Mouse (Mus musculus) cerebellum, adult 18-20 months (tissue): Measurements from ENCODE around the gene Fxyd6.

Experiments
- DNase-seq, 2 experiments: peaks; one replicate each; pipeline ENCODE4 v3.0.0; 2021

Fxyd6 gene

GRCm38 (mm10) chr9:45370117-45370561, at the start of gene Fxyd6:
Gene Fxyd6, plus strand, starts transcription at chr9:45370185.
- DNase-seq: peak; percentile 68

- no peak for DNase-seq
Measured at GRCm38 (mm10) chr9:45321465-45321864, 48.5 kb upstream of the Fxyd6 start.

- no peak for DNase-seq
Measured at GRCm38 (mm10) chr9:45321946-45322430, 48.0 kb upstream of the Fxyd6 start.

- DNase-seq: no peak
Measured at GRCm38 (mm10) chr9:45326390-45326789, 43.6 kb upstream of the Fxyd6 start.

- no peak for DNase-seq
Measured at GRCm38 (mm10) chr9:45328263-45328662, 41.7 kb upstream of the Fxyd6 start.

- no peak for DNase-seq
Measured at GRCm38 (mm10) chr9:45329577-45329976, 40.4 kb upstream of the Fxyd6 start.

- DNase-seq: no peak
Measured at GRCm38 (mm10) chr9:45337406-45337805, 32.6 kb upstream of the Fxyd6 start.

DNA sequence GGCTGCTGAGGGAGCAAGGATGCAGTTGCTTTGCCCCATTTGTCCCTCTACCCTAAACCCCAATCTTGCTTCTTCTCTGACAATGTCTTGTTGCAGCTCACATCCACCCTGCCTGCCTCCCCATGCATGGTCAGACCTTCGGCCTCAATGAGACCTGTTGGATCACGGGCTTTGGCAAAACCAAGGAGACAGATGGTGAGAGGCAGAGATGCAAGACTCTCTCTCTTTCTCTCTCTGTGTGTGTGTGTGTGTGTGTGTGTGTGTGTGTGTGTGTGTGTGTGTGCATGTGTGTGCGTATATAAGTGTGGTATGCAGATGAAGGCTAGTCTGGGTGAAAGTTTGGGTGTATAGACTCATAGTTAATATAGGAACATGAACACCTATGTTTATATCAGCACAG, 26.9 kb upstream of the Fxyd6 start:
- DNase-seq: no peak

GRCm38 (mm10) chr9:45345516-45345915, 24.5 kb upstream of the Fxyd6 start:
- DNase-seq: peak; percentile 58 to 67

- DNase-seq: no peak
Measured at GRCm38 (mm10) chr9:45346276-45346675, 23.7 kb upstream of the Fxyd6 start.

- DNase-seq: no peak
Measured at GRCm38 (mm10) chr9:45348560-45348959, 21.4 kb upstream of the Fxyd6 start.

GRCm38 (mm10) chr9:45349181-45349580, 20.8 kb upstream of the Fxyd6 start:
- no peak for DNase-seq

GRCm38 (mm10) chr9:45349851-45350250, 20.1 kb upstream of the Fxyd6 start:
- no peak for DNase-seq

- no peak for DNase-seq
Measured at GRCm38 (mm10) chr9:45355192-45355591, 14.8 kb upstream of the Fxyd6 start.

DNA sequence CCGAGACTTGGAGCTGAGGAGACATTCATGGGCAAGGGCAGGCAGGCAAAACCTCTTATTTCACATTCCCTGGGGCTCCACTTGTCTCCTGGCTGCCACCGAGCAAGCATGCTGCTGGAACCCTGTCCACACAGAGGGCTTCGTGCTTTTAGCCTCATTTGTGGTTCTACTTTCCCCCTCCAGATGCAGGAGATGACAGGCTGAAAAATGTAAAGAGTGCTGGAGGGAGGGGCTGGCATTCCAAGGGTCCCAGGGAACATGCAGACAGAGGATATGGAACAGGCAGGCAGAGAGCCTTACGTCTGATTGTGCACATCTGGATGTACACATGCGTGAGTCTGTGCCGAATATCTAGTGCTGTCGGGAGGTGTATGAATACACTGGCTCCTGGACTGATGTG, 11.6 kb upstream of the Fxyd6 start:
- no peak for DNase-seq

GRCm38 (mm10) chr9:45362051-45362461, 7.9 kb upstream of the Fxyd6 start:
- DNase-seq: peak; percentile 75

DNA sequence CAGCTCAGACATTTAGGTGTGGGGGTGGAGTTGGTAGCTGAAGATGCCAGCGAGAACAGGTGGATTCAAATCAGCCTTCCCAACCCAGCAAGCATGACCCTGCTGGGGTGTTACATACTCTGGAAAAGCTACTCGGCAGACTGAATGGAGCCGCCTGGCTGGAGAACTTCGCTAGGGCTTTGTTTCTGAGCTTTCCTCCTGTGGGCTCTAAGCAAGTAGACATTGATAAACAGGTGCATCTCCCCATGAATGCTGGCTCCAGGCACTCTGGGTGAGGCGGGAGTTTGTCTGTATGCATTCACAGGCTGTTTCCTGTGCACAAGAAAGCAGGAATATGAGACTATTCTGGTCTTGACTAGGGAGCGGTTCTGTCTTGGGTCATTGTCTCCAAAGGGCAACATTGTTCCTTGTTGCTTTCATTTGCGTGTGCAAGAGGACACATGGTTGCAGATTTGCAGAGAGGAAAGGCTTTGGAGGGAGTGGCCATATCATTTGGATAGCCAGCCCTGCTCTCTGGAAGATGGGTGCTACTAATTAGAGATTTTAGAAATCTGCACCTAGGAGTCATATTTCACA, 6.3 kb upstream of the Fxyd6 start:
- DNase-seq: peak; percentile 62 to 79

- DNase-seq: no peak
Measured at GRCm38 (mm10) chr9:45367716-45368115, 2.3 kb upstream of the Fxyd6 start.

DNA sequence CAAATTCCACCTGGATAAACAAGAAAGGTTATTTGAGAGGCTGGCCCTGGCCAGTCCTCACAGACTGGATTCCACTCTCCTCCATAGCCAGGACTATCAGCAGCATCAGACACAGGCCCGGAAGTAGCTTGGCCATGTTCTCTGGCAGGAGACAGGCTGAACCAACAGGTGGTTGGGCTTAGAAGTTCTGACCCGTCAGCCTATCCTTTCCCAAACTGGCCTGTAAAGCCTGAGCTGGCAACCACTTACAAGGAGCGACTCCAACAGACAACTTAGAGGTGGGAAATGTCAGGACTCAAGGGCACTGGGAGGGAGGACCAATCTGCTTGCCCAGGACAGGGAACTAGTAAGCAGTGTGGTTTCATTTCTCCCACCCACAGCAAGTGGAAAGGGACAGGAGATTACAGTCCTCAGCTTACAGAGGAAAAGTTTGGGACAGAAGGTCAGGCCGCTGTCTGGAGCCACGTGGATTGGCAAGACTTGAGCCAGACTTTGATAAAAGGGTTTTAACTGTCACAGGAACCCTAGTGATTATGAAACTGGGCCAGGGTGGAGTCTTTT, 1.6 kb upstream of the Fxyd6 start:
- DNase-seq: no peak

GRCm38 (mm10) chr9:45370616-45371336, 791 bp downstream of the Fxyd6 start:
- no peak for DNase-seq

DNA sequence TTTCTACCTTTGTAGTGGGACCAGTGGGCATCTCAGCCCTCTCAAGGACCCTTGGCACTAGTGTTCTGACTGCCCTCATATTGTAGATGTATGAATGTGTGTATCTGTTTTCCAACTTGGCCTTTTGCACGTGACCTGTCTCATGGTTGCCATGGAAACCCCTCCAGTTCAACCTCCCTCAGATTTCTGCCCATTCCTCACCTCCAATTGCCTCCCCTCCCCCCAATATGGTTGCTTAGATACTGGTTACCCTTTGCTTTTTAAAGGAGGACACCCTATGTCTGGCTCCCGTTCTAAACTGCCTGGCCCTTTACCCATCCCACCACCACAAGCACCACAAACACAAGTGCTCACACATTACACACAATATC, 1.3 kb downstream of the Fxyd6 start:
- no peak for DNase-seq

- no peak for DNase-seq
Measured at GRCm38 (mm10) chr9:45373896-45374295, 3.9 kb downstream of the Fxyd6 start.

- DNase-seq: no peak
Measured at GRCm38 (mm10) chr9:45374988-45375502, 5.1 kb downstream of the Fxyd6 start.

DNA sequence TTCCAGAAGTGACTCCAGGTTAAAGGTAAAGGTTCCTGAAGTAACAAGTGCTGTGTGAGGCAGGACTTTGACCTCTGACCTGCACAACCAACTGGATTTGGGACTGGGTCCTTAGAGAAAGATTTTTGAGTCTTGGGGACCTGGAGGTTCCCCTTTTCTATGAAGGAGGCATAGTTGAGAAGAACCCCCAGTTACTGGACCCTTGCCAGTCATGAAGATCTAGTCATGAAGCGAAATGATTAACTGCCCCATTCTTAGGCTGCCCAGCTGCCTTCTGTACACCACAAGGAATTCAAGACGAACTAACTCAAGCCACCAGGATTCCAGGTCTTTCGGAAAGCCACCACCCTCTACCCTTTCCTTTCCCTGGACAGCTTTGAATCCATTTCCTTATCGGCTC, 6.4 kb downstream of the Fxyd6 start:
- DNase-seq: no peak
